Mouse (Mus musculus): ENCODE data around the gene Ndufa6.

- no peak for TF ChIP-seq CTCF (IDR thresholded peaks at IDR 0.05; ENCODE audit: extremely low read depth, insufficient read depth, low read length)
- TF ChIP-seq POLR2A (IDR thresholded peaks at IDR 0.05; ENCODE audit: extremely low read depth, insufficient read depth, low read length): no peak
These were observed 23.6 kb upstream of the Ndufa6 start for GRCm38 (mm10) chr15:82377701-82378100.

All from cortical plate, adult 2 months (tissue).